Mouse (Mus musculus) liver, postnatal 0 days (tissue): ENCODE results near the gene Sipa1l1.

Experiments used
- CTCF ChIP-seq: sonication (generic); IDR thresholded peaks from 2 replicates; pipeline ENCODE4 v1.5.1; 2016; ENCODE audit warnings: antibody characterized with exemption, low read depth
- EP300 ChIP-seq: IDR thresholded peaks from 2 replicates; pipeline ENCODE4 v1.6.1; 2016; ENCODE audit warnings: antibody characterized with exemption, low read depth, mild to moderate bottlenecking

DNA sequence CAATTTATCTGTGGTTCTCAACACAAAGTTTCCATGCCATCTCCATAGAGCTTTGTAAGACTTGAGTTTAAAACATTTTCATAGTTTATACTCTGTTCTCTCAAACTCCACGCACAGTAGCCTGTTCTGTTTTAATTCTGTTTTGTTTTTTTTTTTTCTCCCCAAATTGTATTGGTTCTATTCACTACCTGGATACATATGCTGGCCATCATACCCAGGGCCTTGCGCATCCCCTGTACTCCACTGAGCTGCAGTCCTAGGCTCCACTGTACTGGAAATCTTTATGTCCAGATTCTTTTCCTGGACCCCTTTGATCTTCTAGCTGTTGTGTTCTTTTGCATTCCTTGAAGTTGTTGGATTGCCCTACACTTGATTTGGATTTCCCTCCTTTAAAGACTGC, 56.2 kb downstream of the Sipa1l1 start:
- TF ChIP-seq EP300 (no peak), CTCF (no peak)
